Mouse (Mus musculus) spleen, adult 10 weeks (tissue): ENCODE data around the gene Bid. TPM values are rescaled to one million over a fixed set of nuclear protein-coding genes. Genes with fewer than 3 reads are reported as not detected.

ENCODE experiments used
- polyA plus RNA-seq: library from polyadenylated mRNA; stranded (reverse); fragments of 350-450 nt; fragmentation: Illumina TruSeq; extraction: RNeasy Lipid Tissue Mini Kit (QIAGEN cat#74804); gene quantifications from one replicate; pipeline ENCODE4 v1.2.3, GENCODE M21; 2015; ENCODE audit warnings: low replicate concordance; ENCODE audit not compliant: insufficient read depth

Bid gene
- polyA plus RNA-seq = 59.5 TPM

DNA sequence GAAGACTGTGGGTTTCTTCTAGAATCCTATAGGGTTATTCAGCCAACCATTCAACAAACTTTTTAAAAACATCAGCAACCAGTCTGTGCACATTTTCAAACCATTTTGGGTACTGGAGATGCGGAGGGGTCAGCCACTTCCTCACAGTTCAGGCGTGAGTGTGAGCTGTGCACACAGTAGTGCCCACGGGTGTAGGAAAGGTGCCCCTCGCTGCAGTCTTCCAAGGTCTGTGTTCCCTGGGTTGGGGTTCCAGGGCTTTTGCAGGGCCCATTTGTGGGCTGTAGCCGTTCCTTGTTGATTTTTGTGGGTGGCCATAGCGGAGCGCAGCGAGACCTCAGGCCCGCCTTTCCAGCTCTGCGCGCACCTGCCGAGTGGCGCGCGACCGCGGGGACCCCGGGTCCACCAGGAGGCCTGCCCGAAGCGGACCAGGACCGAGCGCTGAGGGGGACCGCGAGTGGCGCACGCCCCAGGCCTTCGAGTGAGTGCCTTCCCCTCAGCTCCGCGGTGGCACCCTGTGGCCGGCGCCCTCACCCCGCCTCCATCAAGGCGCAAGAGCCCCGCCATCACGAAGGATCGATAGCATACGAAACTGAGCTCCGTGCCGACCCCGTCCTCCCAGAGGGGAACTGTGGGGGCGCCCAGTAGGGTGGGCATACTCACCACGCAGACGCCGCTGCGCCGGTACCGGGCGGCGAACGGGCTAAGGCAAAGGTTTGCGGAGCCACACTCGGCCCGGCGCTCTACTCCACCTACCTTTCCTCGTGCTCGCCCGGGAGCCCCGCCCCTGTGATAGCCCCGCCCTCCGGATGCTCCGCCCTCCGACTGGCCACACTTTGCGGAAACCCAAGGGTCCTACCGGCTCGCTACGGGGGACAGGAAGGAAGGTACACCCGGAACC, at the start of gene Bid:
Gene Bid (minus strand): TSS at position 780 of the 898 bp plus-strand sequence.

Other genes starting within 250 kb of the Bid start
- 0.12 TPM for gene Slc25a18, start 143.3 kb downstream of the Bid start, polyA plus RNA-seq
- 112 TPM for gene Atp6v1e1, start 94.1 kb downstream of the Bid start, polyA plus RNA-seq
- 15.3 TPM for gene Bcl2l13, start 80.6 kb downstream of the Bid start, polyA plus RNA-seq
- 15.9 TPM for gene Mical3, start 214.1 kb upstream of the Bid start, polyA plus RNA-seq